Mouse (Mus musculus): ENCODE results near the gene Trove2. TPM values are rescaled to one million over a fixed set of nuclear protein-coding genes. Genes with fewer than 3 reads are reported as not detected.
"Not testable (repeated sequence)": the region's sequence is repeated elsewhere in the genome, so short reads cannot be mapped to it uniquely, and the experiment has no call there.

The Trove2 gene
- polyA plus RNA-seq, 1 experiment from 2014 or later, result 4.1 TPM

- DNase-seq (ENCODE audit: low spot score), result peak; percentile 91
These were observed 37.2 kb downstream of the Trove2 start for GRCm38 (mm10) chr1:143739361-143740350.

- DNase-seq (ENCODE audit: low spot score), result no peak
These were observed 38.1 kb downstream of the Trove2 start for GRCm38 (mm10) chr1:143738811-143739210.

- DNase-seq (ENCODE audit: low spot score), result no peak
These were observed 42.9 kb downstream of the Trove2 start for GRCm38 (mm10) chr1:143733914-143734410.

DNA sequence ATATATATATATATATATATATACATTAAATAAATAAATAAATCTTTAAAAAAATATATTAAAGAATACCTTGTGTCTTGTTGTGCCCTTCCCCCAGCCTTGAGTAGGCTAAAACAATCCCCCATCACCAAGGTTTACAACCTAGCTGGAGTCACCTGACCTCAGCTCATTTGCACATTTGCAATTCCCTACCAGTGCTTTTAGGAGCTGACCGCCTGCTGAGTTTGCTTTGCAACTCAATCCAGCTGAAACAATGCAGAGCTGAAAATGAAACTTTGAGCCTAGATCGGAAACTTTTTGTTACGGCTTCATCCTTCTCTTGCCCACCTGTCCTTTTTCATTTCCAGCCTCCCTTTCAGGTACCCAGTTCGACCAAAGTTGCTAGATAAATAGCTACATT is 45.2 kb downstream of the Trove2 start:
- DNase-seq (ENCODE audit: low spot score), result no peak

- peak; percentile 65 for DNase-seq (ENCODE audit: low spot score)
These were observed 46.0 kb downstream of the Trove2 start for GRCm38 (mm10) chr1:143730899-143731298.

GRCm38 (mm10) chr1:143727701-143728445 is 49.0 kb downstream of the Trove2 start:
- DNase-seq (ENCODE audit: low spot score), result no peak

- no peak for DNase-seq (ENCODE audit: low spot score)
These were observed 52.3 kb downstream of the Trove2 start for GRCm38 (mm10) chr1:143724456-143725064.

GRCm38 (mm10) chr1:143716038-143716437 is 60.8 kb downstream of the Trove2 start, which contains the start of gene Glrx2:
Glrx2 (plus strand) TSS chr1:143716338.
- not testable (repeated sequence) for DNase-seq (ENCODE audit: low spot score)

GRCm38 (mm10) chr1:143710627-143710976 is 66.3 kb downstream of the Trove2 start:
- no peak for DNase-seq (ENCODE audit: low spot score)

DNA sequence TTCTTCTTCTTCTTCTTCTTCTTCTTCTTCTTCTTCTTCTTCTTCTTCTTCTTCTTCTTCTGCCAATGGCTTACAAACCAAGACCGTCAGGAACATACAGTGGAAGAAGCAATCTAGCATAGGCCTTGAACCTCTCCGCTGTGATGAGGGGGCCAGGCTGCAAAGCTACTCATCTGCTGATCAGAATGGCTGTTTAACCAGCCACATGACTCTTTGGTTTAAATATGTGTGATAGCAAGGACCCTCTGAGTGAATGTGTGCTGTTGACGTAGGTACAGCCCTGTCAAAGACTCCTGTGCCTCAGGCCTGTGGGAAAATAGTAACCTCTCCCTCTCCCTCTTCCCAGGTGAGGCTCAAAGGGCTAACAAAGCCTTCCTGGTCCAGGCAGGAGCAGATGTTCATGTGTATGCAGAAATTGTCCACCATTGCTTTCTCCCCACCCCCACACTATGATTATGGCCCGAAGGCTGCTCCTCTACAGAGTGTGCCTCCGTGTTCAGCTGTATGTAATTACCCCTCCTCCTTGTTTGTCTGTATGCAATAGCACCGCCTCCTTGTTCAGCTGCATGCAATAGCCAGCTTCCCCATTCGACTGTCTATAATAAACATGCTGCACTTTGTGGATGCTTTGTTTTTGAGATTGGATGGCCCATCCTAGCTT is 66.8 kb downstream of the Trove2 start:
- no peak for DNase-seq (ENCODE audit: low spot score)

GRCm38 (mm10) chr1:143708361-143708760 is 68.5 kb downstream of the Trove2 start:
- no peak for DNase-seq (ENCODE audit: low spot score)

- DNase-seq (ENCODE audit: low spot score), result no peak
These were observed 69.9 kb downstream of the Trove2 start for GRCm38 (mm10) chr1:143707006-143707405.

DNA sequence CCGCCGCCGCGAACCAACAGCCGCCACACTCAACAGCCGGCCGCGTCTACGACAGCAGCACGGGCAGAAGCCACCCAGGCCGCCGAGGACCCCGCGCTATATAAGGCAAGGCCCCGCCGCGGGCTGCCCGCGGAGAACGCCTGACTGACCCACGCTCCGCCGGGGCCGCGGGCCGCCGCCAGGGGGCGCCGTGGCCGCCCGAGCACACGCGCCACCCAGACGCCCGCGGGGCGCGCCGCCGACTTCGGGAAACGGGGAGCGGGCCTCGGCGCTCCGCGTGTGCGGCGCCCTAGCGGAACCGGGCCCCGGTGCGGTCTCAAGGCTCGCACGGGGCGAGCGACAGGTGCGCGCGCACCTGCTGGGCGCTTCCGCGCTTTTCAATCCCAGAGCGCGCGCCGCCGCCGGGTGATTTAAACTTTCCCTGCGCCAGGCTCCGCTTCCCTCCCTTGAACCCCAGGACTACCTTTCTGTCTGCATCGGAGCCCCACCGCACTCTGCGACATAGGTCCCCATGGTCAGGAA is 74.1 kb downstream of the Trove2 start, which contains the start of gene Cdc73:
Gene Cdc73 (minus strand): TSS at position 153 of the 522 bp plus-strand sequence.
- peak; percentile 93 for DNase-seq (ENCODE audit: low spot score)

DNA sequence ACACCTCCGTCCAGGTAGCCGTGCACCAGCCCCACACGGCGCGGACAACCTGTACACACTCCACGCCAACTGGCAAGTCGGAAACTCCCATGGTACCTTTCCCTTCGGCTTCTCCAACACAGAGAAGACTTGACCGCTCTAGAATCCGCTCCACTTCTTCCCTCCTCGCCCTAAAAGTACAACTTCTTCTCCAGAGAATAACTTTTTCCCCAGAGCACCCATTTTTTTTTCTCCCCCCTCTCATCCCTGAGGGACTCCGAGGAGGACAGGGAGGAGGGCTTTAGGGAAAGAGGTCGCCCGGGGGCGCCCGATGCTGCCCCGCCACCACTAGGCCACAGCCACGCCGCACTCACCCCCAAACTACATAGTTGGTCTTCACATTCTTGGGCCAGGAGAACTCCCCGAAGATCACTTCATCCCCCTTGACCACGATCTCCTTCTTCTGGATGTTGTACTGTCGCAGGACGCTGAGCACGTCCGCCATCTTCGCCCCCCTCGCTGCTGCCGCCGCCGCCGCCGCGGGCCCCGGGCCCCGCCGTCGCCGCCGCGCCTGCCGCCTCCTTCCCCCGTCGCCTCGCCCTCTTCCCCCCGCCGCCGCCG is 74.6 kb downstream of the Trove2 start:
- no peak for DNase-seq (ENCODE audit: low spot score)

DNA sequence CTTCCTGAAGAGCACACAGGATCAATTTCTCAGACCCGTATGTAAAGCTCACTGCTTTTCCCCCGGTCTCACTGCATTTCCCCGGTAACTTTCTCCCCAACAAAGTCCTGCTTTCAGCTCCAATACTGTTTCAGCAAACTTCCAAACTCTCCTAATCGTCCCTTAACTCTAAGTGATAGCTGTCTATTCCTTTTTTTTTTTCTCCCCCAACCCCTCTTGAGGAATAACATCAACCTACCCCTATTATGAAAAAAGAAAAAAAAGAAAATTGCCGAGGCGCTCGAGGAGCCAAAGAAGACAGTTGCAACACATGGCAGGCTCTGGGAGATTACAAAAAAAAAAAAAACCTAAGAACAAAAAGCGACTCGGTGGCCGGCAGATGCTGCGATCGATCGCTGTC is 75.1 kb downstream of the Trove2 start:
- DNase-seq (ENCODE audit: low spot score), result no peak

Other genes with a start within 250 kb of the Trove2 start
- 0.15 and 0.31 TPM in 2 replicates for gene B3galt2, start 136.4 kb downstream of the Trove2 start, polyA plus RNA-seq (2015; fragmentation: Nextera tagmentation; extraction: Ambion mirVana)
- gene Cdc73, start 74.2 kb downstream of the Trove2 start, polyA plus RNA-seq (2015; fragmentation: Nextera tagmentation; extraction: Ambion mirVana), result 23.3 and 26.6 TPM in 2 replicates
- gene Glrx2, start 60.7 kb downstream of the Trove2 start, polyA plus RNA-seq (2015; fragmentation: Nextera tagmentation; extraction: Ambion mirVana), result 114 and 125 TPM in 2 replicates
- 157 and 159 TPM in 2 replicates for gene Uchl5, start 204 bp upstream of the Trove2 start, polyA plus RNA-seq (2015; fragmentation: Nextera tagmentation; extraction: Ambion mirVana)
- 61.4 and 61.7 TPM in 2 replicates for gene Rgs2, start 227.1 kb upstream of the Trove2 start, polyA plus RNA-seq (2015; fragmentation: Nextera tagmentation; extraction: Ambion mirVana)

Data from thymus, postnatal 0 days (tissue).